Mouse (Mus musculus): ENCODE data around the gene Tia1. TPM values are rescaled to one million over a fixed set of nuclear protein-coding genes. Genes with fewer than 3 reads are reported as not detected.
A peak's percentile ranks its signal among the peaks of the same experiment; 100 is the strongest.

Tia1 gene
- polyA plus RNA-seq, 1 experiment from 2014 or later = 401 TPM

DNA sequence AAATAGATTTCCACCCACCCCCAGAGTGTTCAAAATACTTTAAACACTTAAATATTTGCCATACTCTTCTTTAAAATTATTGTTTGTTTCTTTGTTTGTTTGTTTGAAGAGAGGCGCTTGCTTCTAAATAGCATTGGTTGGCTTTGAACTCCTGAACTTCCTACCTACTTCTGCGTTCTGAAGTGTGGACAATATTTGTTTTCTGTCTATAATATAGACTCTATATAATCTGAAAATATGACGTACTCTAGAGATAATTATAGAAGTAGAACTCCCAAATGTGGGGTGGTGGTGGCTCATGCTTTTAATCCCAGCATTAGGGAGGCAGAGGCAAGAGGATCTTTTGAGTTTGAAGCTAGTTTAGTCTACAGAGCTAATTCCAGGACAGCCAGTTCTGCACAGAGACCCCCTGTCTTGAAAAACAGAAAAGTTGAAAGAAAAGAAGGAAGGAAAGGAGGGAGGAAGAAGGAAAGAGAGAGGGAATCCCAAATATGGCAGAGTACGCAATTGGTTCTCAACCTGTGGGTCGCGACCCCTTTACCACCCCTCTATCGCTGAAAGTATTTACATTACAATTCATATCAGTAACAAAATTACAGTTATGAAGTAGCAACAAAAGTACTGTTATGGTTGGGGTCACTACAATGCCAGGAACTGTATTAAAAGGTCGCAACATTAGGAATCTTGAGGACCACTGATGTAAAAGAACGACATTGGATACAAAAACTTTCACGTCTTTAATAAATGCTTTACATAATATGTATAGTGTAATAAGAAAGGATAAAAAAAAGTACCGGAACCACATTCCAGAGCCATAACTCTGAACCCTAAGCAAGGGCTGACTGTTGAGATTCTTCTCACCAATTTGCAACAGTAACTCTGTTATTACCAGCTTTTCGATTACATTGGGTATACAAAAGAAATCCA lies 1.1 kb upstream of the Tia1 start:
- no peak for ATAC-seq
- H3K9me3 ChIP-seq = no peaks in the 10 kb centered on the region
- H3K4me3 ChIP-seq (replicated peaks) = peak overlapping the region; percentile 87
- no peak overlapping the region; the same call in 1 of the 2 replicates for H3K9ac ChIP-seq (replicated peaks)
- peaks cover 7% of the 10 kb centered on the region for H3K27me3 ChIP-seq
- no peak overlapping the region for H3K27ac ChIP-seq
- H3K36me3 ChIP-seq = peaks cover 2% of the 10 kb centered on the region; the same call in 1 of the 2 replicates
- WGBS = 32% methylated on average over 12 of the region's 12 CpGs
- peak overlapping the region; percentile 51 for H3K4me2 ChIP-seq (replicated peaks)
- H3K4me1 ChIP-seq (replicated peaks) = peaks cover 20% of the 10 kb centered on the region

DNA sequence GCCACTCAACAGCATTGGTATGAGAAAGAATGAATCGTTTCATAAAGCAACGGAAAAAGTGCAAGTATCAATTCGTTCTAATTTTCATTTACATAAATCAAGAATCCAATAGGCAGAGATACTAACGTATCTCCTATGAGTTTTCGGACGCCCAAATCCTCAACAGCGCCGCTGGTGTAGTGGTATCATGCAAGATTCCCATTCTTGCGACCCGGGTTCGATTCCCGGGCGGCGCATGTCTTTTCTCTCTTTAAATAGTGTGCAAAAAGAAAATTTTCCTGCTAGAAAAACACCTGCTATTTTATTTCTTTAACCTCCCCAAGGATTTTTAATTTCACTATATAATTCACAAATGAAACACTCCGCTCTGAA lies 305 bp upstream of the Tia1 start:
- H3K27ac ChIP-seq = peak overlapping the region; percentile 100
- peak overlapping the region; percentile 98 for H3K9ac ChIP-seq (replicated peaks)
- H3K27me3 ChIP-seq = peaks cover 7% of the 10 kb centered on the region
- peak overlapping the region; percentile 87 for H3K4me3 ChIP-seq (replicated peaks)
- H3K9me3 ChIP-seq = no peaks in the 10 kb centered on the region
- peak; percentile 49; the same call in 1 of the 2 replicates for ATAC-seq
- peaks cover 5% of the 10 kb centered on the region; the same call in 1 of the 2 replicates for H3K36me3 ChIP-seq
- H3K4me1 ChIP-seq (replicated peaks) = peaks cover 26% of the 10 kb centered on the region
- H3K4me2 ChIP-seq (replicated peaks) = peak overlapping the region; percentile 83
- under 1% methylated on average over 15 of the region's 15 CpGs for WGBS

DNA sequence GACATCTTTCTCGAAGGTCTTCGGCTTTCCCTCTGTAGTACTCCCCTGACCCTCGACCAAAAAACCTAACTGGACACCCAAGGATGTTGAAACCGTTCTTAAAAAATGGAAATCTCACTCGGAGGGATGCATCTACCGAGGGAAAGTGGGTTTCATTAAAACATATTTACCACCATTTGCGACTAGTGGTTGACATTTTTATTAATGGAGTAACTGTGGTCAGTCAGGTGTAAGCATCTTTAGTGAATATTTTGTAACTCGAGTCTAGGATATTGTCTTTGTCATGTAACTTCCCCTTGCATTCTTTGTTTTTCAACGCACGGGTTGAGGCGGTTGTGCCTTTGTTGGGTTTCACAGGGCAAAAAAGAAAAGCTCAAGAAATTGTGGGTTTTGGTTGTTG lies 977 bp downstream of the Tia1 start:
- no peaks in the 10 kb centered on the region for H3K9me3 ChIP-seq
- peak overlapping the region; percentile 98 for H3K9ac ChIP-seq (replicated peaks)
- under 1% methylated on average over 11 of the region's 11 CpGs for WGBS
- peaks cover 8% of the 10 kb centered on the region; the same call in 1 of the 2 replicates for H3K36me3 ChIP-seq
- H3K4me1 ChIP-seq (replicated peaks) = peaks cover 37% of the 10 kb centered on the region
- H3K4me3 ChIP-seq (replicated peaks) = peak overlapping the region; percentile 87
- H3K27ac ChIP-seq = peak overlapping the region; percentile 100
- H3K27me3 ChIP-seq = no peaks in the 10 kb centered on the region
- peak overlapping the region; percentile 83 for H3K4me2 ChIP-seq (replicated peaks)
- ATAC-seq = no peak

DNA sequence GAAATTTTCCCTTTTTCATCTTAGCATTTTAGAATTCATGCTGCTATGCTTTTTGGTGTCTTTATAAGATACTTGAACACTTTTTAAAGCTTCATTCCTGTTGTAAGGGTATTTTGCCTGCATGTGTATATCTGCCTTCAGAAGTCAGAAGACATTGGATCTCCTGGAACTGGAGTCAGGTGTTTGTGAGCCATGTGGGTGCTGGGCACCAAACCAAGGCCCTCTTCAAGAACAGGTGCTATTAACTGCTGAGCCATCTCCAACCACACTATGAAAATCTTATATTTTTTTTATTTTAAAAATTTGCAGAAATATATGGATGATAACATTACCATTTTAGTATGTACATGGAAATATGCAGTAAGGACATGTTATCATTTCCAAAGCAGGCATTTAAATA lies 2.3 kb downstream of the Tia1 start:
- H3K27me3 ChIP-seq = no peaks in the 10 kb centered on the region
- H3K4me1 ChIP-seq (replicated peaks) = peaks cover 43% of the 10 kb centered on the region
- peak overlapping the region; percentile 52 for H3K9ac ChIP-seq (replicated peaks)
- no peaks in the 10 kb centered on the region for H3K9me3 ChIP-seq
- peaks cover 8% of the 10 kb centered on the region; the same call in 1 of the 2 replicates for H3K36me3 ChIP-seq
- H3K27ac ChIP-seq = no peak overlapping the region
- H3K4me3 ChIP-seq (replicated peaks) = peak overlapping the region; percentile 87
- H3K4me2 ChIP-seq (replicated peaks) = peak overlapping the region; percentile 83
- ATAC-seq = no peak

DNA sequence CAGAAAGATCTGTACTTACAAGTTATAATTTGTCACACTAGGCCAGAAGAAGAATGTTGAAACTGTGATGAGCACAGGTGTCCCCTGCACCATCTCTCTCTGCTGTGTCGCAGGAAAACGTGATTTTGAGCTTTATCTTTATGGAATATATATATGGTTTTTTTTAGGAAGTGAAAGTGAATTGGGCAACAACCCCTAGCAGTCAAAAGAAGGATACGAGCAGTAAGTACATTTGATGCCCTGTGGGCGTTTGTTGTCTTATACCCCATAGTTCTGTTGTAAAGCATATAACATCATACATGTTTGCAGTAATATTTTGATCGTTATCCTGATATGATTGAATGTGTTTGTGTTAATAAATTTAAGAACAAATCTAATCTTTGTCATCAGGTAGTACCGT lies 14.7 kb downstream of the Tia1 start:
- WGBS = 92% methylated on average over 6 of the region's 6 CpGs
- Histone ChIP-seq H3K4me2 (replicated peaks) (no peak overlapping the region), H3K27me3 (no peaks in the 10 kb centered on the region), H3K4me1 (replicated peaks) (no peaks in the 10 kb centered on the region), H3K9me3 (no peaks in the 10 kb centered on the region), H3K4me3 (replicated peaks) (no peak overlapping the region), H3K9ac (replicated peaks) (no peak overlapping the region), H3K36me3 (peaks cover 82% of the 10 kb centered on the region), H3K27ac (no peak overlapping the region)
- no peak for ATAC-seq

DNA sequence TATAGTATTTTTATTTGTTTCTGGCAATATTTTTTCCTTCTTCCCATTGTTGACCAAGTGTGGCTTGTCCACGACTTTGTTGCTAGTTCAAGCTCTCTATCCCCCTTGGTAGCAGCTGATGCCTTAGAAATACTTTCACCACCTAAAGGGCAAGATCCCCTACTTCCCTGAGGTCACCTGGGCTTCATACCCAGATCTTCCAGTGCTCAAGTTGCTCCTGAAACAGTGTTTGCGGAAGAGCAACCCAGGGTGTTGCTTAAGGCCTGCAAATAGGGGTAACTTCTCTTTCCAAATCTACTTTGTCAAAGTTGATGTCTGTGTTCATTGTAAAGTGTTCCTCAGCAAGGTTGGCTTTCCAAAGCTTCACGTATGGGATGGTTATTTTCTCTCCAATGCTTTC lies 15.2 kb downstream of the Tia1 start:
- Histone ChIP-seq H3K36me3 (peaks cover 81% of the 10 kb centered on the region), H3K4me3 (replicated peaks) (no peak overlapping the region), H3K9ac (replicated peaks) (no peak overlapping the region), H3K4me1 (replicated peaks) (no peaks in the 10 kb centered on the region), H3K4me2 (replicated peaks) (no peak overlapping the region), H3K27me3 (no peaks in the 10 kb centered on the region), H3K9me3 (no peaks in the 10 kb centered on the region), H3K27ac (no peak overlapping the region)
- 92% methylated on average over 3 of the region's 3 CpGs for WGBS
- no peak for ATAC-seq

DNA sequence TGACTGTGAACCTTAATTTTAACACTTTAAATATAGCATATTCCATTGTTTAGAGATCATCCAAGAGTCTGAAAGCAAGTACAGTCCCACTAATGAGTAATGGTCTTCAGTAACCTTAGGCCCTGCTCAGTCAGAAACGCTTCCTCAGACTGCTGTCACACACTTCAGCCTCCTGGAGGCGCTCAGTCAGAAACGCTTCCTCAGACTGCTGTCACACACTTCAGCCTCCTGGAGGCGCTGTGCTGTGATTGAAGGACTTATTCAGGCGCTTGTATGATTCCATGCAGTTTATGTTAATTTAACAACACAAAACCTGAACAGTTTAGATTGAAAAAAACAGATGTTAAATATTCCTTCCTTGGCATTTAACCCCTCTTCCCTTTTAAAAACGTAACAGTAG lies 16.5 kb downstream of the Tia1 start:
- Histone ChIP-seq H3K9ac (replicated peaks) (no peak overlapping the region), H3K4me2 (replicated peaks) (no peak overlapping the region), H3K9me3 (no peaks in the 10 kb centered on the region), H3K27me3 (no peaks in the 10 kb centered on the region), H3K4me3 (replicated peaks) (no peak overlapping the region), H3K36me3 (peaks cover 81% of the 10 kb centered on the region), H3K4me1 (replicated peaks) (no peaks in the 10 kb centered on the region), H3K27ac (no peak overlapping the region)
- WGBS = 76% methylated on average over 6 of the region's 6 CpGs
- no peak for ATAC-seq

DNA sequence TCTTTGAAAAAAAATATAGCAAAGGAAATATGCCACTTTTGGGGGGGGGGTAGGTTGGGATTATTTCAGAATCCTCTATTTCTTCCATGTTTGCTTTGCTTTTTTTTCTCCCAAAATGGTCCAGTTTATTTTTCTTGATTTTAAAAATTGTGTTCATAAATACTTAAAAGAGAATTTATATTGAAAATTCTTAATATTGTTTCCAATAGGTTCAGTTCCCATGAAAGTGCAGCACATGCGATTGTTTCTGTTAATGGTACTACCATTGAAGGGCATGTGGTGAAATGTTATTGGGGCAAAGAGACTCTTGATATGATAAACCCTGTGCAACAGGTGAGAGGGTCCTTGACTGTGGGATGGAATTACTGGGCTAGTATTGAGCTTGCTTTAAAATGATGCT lies 22.3 kb downstream of the Tia1 start, which contains the start of gene Gm44790:
Gm44790 (plus strand) TSS at position 301 of the 400 bp plus-strand sequence.
- no peaks in the 10 kb centered on the region for H3K4me1 ChIP-seq (replicated peaks)
- peaks cover 77% of the 10 kb centered on the region for H3K36me3 ChIP-seq
- no peaks in the 10 kb centered on the region for H3K27me3 ChIP-seq
- no peak within 1 kb of the TSS for H3K9ac ChIP-seq (replicated peaks)
- ATAC-seq = no peak
- no peaks in the 10 kb centered on the region for H3K9me3 ChIP-seq
- H3K4me3 ChIP-seq (replicated peaks) = no peak within 1 kb of the TSS
- whole genome bisulfite sequencing = 90% methylated on average over 1 of the region's 1 CpGs
- H3K27ac ChIP-seq = no peak within 1 kb of the TSS
- H3K4me2 ChIP-seq (replicated peaks) = no peak within 1 kb of the TSS

DNA sequence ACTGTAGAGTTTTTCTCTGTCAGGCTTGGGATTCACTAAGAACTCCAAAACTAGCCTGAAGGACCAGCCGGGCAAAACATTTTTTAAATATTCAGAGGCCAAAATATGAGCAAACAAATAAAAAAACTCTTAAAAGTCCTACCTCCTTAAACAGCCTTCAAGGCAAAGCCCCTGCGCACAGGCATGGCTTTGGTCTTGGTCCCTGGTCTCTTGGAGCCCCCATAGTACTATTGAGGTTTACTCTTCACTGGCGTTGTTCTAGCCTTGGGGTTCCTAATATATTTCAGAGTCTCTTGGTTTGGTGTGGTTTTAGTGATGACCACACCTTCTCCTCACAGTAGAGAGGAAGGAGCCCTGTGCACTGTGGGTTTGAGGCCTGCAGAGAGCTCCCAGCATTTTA lies 27.5 kb downstream of the Tia1 start:
- Histone ChIP-seq H3K36me3 (peaks cover 87% of the 10 kb centered on the region), H3K27ac (no peak overlapping the region), H3K9me3 (no peaks in the 10 kb centered on the region), H3K9ac (replicated peaks) (no peak overlapping the region), H3K27me3 (no peaks in the 10 kb centered on the region), H3K4me2 (replicated peaks) (no peak overlapping the region), H3K4me3 (replicated peaks) (no peak overlapping the region), H3K4me1 (replicated peaks) (no peaks in the 10 kb centered on the region)
- 97% methylated on average over 3 of the region's 3 CpGs for WGBS
- no peak for ATAC-seq

DNA sequence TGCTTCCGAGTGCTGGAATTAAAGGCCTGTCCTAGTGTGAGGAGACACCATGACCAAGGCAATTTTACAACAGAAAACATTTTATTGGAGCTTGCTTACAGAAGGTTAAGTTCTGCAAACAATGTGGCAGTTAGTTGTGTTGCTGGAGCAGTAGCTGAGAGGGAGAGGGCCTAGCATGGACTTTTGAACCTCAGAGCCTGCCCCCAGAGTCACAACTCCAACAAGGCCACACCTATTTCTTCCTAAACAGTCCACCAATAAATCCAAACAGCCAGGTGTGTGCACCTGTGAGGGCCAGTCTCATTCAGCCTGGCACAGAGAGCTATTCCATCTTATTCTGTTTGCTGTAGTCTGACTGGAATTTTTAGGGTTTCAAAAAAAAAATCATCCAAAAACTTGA lies 29.7 kb downstream of the Tia1 start:
- Histone ChIP-seq H3K9me3 (no peaks in the 10 kb centered on the region), H3K36me3 (peaks cover 67% of the 10 kb centered on the region), H3K9ac (replicated peaks) (no peak overlapping the region), H3K4me2 (replicated peaks) (no peak overlapping the region), H3K27ac (no peak overlapping the region), H3K4me3 (replicated peaks) (no peak overlapping the region), H3K27me3 (no peaks in the 10 kb centered on the region), H3K4me1 (replicated peaks) (peaks cover 4% of the 10 kb centered on the region)
- WGBS = 97% methylated on average over 1 of the region's 1 CpGs
- ATAC-seq = no peak

DNA sequence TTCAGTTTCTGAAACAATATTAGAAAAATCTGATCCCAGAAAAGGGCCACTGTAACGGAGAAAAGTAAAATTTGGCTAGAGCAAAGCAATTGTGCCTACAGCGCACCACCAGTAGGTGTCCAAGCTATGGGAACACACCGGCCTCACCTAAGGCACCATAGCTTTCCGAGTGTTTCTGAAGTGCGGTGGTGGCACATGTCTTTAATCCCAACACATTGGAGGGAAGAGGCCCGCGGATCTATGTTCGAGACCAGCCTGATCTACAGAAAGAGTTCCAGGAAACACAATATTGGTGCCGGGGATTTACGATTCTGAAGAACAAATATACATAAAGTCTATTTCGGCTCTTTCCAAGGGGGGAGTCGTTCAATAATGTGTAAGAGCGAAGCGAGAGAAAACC lies 33.7 kb downstream of the Tia1 start:
- H3K27ac ChIP-seq = peak overlapping the region; percentile 91
- peak overlapping the region; percentile 91 for H3K4me3 ChIP-seq (replicated peaks)
- H3K36me3 ChIP-seq = peaks cover 46% of the 10 kb centered on the region
- H3K9me3 ChIP-seq = no peaks in the 10 kb centered on the region
- 3% methylated on average over 14 of the region's 14 CpGs for WGBS
- H3K4me2 ChIP-seq (replicated peaks) = peak overlapping the region; percentile 88
- peak; percentile 48 for ATAC-seq
- H3K27me3 ChIP-seq = no peaks in the 10 kb centered on the region
- peaks cover 14% of the 10 kb centered on the region for H3K4me1 ChIP-seq (replicated peaks)
- peak overlapping the region; percentile 84 for H3K9ac ChIP-seq (replicated peaks)

DNA sequence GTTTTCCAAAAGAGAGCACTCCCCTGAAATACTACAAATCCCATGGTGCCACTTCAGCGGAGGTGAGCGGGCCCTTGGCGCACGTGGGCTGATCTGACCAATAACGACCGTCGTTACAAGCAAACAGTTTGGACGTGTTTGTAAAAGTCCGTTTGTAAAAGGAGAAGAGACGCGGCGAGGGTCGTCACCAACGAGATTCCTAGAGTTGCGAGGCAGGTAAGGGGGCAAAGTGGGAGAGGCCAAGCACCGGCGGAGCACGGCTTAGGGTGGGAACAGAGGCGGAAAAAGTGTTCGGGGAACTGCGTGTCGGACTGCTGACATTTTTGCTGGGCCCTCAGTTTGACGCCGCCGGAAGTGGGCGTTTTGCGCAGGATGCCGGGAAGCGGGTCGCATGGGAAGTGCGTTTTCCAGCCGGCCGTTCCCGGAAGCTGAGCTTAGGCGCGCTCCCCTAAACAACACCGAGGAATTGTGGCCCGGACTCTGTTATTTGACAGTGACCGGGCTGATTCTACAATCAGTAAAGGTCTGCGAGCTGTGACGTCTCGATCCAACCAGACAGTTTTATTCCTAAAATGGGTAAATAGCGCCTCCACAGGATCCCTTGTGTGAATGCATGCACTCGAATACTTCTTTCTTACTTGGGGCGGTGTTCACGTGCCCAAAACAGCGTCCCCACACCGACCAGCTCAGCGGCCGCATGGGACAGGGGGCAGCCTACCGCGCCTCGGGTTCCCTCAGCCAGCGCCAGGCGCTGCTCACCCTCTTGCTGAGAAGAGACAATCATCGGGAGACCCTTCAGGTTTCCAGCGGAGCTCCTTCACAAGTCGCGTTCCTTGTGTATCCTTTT lies 34.5 kb downstream of the Tia1 start, which contains the start of gene C87436:
C87436 (plus strand) TSS at position 103 of the 847 bp plus-strand sequence.
- Histone ChIP-seq H3K27ac (peak within 1 kb of the TSS; percentile 91), H3K4me1 (replicated peaks) (peaks cover 14% of the 10 kb centered on the region), H3K27me3 (no peaks in the 10 kb centered on the region), H3K36me3 (peaks cover 42% of the 10 kb centered on the region), H3K4me2 (replicated peaks) (peak within 1 kb of the TSS; percentile 88), H3K9me3 (no peaks in the 10 kb centered on the region), H3K4me3 (replicated peaks) (peak within 1 kb of the TSS; percentile 91), H3K9ac (replicated peaks) (peak within 1 kb of the TSS; percentile 84)
- peak; percentile 96 for ATAC-seq
- WGBS = under 1% methylated on average over 59 of the region's 59 CpGs
